Mouse (Mus musculus): ENCODE results near the gene Itpripl1.

DNA sequence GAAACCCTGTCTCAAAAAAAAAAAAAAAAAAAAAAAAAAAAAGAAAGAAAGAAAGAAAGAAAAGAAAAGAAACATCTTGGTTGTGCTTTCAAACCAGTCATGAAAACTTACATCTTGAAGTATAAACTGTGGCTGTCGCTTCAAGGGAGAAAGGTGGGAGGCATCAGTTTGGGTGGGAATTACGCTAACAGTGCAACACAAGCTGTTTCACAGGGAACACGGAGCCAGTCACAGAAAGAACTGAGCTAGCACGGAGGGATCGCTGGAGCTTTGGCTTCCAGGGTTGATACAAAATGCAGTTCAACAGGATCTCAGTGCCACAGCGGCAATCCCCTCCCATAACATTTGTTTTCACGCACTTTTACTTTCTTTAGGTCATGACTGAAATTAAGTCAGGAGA is 3.2 kb downstream of the Itpripl1 start:
- TF ChIP-seq EP300 (IDR thresholded peaks at IDR 0.05; ENCODE audit: low read depth), result no peak
- TF ChIP-seq CTCF (IDR thresholded peaks at IDR 0.05; ENCODE audit: low read depth), result no peak

All from liver, postnatal 0 days (tissue).